Mouse (Mus musculus): ENCODE results near the gene Auts2.

Auts2 gene

DNA sequence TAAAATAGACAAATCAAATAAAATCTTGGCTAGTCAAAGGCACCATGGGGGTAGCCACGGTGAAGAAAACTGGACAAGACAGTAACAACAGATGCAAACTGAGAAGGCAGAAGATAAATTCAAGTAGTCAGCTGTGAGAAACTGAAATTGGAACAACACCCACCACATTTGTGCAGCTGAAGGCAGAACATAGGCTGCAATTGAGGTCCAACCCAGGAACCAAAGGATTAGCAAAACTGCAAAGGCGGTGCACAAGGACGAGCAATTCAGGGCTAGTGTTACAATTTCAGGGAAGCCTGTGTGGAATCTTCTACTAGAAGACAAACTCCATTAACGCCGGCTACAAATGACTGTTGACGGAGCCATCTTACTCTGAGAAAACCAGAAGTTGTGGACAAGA, 550.9 kb downstream of the Auts2 start:
- DNase-seq (ENCODE audit: low spot score), result no peak

DNA sequence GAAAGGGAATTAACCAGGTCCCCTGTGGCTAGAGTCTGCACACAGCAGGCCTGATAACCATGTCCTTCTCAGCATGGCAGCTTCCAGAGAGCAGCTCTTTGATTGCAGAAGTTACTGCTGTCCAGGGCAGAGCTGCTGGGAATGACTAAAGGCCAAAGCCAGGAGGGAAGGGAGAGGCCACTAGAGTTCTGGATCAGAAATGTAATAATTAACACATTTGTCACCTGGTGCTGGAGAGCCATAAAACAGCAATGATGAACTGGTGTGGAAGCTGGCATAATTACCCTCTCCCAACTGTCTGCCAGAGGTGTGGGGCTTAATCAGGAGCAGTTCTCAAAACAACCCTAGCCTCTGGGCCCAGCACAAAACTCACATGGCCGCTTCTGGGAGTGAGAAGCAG, 552.6 kb downstream of the Auts2 start:
- DNase-seq (ENCODE audit: low spot score), result no peak

DNA sequence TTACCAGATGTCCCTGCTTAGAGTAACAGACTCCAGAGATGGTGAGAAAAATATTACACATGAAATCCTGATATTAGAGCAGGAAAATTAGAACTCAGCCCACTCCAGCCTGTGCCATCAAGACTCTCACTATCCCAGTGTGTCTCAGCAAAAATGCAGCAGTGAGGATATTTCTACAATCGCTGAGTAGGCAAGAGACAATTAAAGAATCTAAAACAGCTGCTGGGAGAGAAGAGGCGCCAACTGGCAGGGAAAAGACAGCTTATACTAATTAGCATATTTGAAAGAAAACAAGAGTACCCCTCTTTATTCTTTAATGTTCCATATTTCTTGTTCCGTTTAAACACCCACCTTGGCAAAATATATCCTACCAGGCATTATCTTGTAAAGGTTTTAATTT, 561.7 kb downstream of the Auts2 start:
- DNase-seq (ENCODE audit: low spot score), result no peak

DNA sequence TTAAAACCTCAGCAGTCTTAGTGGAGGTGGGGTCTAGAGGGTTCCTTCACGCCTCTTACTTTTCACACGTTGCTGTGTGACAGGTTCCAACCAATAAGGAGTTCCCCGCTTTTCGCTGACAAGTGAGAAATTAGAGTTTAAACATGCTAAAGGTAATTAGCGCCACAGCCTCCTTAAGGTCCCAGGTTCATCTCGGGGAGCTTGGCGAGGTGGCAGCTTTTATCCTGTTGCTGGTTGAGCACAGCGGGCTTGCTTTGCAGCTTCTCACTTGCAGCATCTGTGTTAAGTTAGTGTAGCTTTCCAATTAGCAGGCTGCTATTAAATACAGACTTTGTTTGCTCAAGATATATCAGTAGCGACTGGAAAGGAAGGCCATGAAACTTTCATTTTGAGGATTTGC, 564.2 kb downstream of the Auts2 start:
- DNase-seq (ENCODE audit: low spot score), result no peak

DNA sequence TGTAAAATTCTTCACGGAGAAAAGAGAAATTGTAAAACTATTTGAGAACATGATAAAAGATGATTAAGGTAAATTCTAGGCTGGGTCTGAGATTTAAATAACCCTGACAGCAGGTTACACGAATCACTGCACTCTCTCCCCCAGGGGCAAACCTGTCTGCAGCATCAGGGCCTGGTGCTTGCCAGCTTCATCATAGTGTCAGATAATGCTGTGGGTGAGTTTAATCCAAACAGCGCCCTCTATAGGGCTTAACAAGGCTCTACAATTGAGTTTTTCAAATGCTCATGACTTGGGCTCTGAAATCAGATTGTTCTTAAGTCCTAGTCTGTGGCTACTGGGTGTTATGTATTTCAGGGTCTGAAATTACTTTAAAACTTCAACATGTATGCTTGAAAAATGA, 565.6 kb downstream of the Auts2 start:
- no peak for DNase-seq (ENCODE audit: low spot score)

DNA sequence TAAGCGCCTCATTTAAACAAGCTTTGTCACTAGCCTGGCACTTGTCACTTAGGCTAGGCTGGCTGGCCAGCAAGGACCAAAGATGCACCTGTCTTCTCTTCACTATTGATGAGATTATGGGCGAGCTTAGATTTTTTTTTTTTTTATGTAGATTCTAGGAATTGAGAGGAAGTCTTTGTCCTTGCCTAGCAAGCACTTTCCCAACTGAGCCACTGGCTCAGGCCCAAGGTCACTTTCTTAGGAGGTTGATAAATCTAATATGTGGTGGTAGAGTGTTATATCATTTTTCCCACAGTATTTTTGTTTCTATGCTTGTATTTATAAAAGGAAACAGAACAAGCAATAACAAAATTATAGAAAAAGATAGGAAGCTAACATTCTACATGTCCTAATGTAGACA, 571.2 kb downstream of the Auts2 start:
- DNase-seq (ENCODE audit: low spot score), result no peak

DNA sequence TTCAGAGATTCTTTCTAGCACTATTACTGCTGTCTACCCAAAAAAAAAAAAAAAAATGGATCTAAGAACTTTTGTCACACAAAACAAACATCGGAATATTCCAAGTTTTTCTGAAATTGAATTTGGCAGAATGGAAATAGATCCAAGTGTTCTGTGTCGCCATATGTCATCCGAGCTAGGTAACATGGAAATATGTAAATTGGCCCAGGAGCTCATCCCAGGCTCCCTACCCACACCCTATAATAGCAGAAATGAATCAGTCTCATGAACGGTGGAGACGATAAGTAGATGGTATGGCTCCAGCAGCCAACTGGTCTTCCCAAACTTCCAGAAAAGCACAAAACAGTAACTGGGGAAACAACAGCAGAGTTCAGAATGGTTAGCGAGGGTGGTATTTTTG, 577.6 kb downstream of the Auts2 start:
- DNase-seq (ENCODE audit: low spot score), result no peak

DNA sequence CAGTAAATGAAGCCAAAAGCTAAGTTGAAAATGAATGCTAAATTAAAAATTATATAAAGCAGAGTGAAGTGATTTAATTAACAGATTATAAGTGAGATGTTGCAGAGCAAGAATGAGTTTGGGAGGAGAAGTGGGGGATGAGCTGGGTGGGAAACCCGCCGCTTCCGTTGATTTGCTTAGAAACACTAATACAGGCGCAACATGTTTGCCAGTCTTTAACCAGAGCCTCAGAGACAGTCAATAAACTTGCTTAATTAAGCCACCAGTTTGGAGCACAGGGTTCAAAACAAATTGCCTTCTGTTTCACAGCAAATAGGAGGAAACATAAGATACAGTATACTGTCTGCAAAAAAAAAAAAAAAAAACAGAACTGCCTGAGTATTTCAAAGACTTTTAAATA, 579.6 kb downstream of the Auts2 start:
- DNase-seq (ENCODE audit: low spot score), result no peak

DNA sequence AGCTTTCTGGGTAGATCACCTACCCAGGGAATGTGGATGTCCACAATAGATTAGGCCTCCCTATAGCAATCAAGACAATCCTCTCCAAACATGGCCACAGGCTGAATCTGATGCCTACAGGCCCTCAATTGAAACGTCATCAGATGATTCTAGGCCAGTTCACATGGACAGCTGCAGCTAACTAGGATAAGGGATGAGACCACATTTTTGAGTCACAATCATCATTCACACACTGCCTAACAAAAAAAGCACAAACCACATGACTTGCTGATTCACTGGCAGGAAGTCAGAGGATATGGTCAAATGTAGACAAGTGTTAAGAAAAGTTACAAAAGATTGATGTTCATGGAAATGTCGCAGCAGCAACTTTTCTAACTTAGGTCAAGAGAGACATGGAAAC, 581.3 kb downstream of the Auts2 start:
- DNase-seq (ENCODE audit: low spot score), result no peak

DNA sequence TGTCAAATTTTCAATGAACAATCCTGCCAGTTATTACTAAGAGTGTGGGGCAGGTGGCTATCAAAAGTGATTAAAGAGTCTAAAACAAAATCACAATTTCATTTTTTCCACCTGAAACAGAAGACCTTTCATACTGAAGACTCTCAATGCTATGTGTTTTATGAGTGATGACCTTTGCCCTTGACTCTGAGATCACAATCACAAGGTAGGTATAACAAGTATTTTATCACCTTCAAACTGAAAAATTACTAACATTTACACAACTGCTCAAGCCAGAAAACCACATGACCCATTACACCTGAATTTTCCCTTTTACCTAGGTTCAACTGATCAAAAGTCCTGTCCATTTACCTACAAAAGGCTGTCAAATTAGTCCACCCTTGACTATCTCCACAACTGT, 582.7 kb downstream of the Auts2 start:
- no peak for DNase-seq (ENCODE audit: low spot score)

DNA sequence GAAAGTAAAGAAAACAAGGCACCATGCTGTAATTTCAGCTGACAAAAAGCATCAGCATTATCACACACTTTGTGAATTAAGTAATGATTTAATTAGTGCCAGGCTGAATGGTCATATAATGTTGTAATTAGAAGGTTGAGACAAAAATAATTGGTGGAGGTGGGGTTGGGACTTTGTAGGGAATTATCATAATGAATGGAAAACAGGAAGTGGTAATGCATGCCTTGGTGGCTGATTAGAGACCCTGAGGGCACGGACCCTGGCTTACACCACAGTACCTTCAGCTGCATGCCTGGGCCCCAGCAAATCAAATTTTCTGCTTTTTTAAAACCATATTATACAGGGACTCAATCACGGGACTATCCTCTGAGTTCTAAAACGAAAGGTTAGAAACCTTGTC, 586.1 kb downstream of the Auts2 start:
- DNase-seq (ENCODE audit: low spot score), result no peak

DNA sequence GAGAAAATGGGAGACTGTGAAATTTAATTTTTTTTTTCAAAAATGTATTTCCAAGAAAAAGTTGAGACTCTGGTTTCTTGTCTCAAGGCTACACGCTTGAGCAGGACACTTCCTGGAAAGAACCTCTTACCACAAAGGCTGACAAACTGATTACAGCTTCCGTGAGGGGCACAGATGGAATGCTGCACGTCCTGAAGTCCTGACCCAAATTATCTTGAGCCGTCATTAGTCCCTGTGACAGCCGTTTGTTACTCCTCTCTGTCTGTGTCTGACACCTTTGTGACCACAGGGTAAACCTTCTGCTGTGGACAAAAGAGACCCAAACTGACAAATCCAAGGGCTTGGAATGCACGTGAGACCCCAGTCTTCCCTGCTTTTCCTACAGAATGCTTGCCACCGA, 587.1 kb downstream of the Auts2 start:
- no peak for DNase-seq (ENCODE audit: low spot score)

DNA sequence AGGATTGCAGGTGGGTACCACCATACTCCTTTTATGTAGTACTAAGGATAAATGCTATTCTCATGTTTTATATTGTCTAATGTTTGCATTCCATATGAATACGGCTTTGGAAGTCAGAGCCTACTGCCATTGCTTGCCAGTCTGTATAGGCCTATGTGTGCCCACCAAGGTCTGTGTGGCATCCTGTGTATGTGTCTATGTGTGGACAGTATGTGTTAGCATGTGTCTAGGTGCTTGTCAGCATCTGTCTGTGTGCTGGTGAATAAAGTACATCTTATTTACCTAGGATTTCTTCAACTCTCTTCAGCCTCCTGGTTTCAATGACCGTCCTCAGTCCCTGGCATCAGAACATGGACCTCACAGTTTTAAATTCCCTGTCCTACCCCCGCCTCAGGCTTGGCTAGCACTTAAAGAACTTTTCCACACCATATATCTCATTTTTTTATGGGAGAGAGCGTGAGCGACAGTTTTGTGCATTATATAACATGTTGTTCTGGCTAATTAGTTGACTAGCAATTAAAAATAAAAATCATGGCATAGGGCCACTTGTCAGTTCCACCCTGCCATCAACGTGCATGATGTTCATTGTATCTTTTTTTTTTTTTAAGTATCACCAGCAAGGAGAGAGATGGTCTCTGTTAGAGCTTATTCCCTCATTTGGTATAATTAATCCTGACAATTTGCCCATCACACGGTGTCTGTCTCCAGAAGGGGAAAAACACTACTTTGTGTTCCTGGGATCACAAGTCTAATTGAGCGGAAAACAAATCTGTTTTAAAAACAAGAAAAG, 587.7 kb downstream of the Auts2 start:
- no peak for DNase-seq (ENCODE audit: low spot score)

DNA sequence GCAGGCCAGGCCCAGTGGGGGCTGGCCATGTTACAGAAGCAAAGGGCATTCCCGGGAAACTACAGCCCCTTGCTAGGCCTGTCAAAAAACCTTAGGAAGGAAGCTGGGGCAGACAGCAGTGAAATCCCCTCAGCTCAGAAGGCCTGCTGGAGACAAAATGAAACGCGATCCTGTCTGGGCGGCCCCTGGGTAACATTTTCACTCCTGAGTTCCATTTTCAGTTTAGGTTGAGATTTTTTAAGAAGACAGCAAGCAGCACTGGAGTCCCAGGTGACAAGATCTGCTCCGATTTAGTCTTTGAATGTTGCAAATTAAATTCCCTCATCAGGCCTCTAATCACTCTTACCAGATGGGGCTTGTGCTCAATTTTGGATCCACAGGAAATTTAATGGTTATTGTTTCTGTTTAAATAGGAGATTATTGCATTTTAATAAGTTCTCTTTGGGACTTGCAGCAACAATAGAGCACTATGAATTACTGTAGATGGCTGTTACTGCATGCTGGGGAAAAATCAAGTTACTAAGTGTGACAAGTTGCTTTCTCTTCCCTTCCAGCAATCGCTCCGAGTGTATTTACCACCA, 594.5 kb downstream of the Auts2 start:
- no peak for DNase-seq (ENCODE audit: low spot score)

DNA sequence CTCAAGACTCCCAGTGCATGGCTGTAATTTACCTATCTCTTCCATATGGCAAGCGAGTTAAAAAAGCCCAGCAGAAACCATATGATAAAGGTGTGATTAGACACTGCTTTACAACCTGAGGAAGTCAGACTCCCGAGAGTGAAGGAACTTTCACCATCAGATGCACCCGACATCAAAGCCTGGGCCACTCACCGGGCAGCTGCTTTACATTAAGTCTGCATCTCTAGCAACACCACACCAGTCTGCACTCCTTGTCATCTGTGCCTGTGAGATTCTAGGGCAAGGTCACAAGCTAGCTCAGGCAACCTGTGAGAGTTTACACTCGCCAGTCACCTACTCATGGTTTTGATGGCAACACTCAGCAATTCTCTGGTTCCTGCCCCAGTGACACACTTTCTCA, 596.3 kb downstream of the Auts2 start:
- no peak for DNase-seq (ENCODE audit: low spot score)

DNA sequence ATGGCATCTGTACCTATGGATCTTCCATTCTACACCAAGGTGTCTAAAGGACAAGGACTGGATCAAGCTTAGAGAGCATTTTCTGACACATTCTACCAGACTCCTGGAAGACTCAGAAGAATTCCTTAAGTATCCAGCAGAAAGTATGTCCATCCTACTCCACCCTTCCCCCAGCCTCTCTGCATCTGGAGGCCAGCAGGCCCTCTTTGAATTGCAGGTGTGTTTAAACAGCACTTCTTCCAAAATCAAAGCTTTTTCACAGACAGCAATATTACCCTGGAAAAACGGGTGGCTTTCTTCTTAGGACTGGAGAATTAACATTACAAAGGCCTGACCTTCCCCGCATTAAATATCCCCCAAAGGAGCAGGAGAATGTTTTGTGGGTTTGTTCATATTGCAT, 598.4 kb downstream of the Auts2 start:
- no peak for DNase-seq (ENCODE audit: low spot score)

DNA sequence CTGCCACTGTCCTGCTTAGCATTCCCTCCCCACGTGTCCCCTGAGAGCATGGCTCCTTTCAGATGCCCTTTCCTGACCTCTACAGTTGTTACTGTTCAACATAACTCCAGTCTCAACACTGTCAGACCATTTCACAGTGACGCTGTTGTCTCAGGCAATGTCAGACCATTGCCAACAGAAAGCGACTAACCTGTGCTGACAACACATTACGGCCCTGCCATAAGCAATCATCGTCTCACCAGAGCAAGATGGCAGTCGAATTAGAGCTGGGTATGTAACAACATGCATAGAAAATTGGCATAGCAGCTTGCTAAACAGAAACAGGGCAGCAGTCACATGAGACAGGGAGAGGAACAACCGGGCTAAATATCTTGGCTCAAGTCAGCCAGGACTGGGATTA, 614.4 kb downstream of the Auts2 start:
- no peak for DNase-seq (ENCODE audit: low spot score)

DNA sequence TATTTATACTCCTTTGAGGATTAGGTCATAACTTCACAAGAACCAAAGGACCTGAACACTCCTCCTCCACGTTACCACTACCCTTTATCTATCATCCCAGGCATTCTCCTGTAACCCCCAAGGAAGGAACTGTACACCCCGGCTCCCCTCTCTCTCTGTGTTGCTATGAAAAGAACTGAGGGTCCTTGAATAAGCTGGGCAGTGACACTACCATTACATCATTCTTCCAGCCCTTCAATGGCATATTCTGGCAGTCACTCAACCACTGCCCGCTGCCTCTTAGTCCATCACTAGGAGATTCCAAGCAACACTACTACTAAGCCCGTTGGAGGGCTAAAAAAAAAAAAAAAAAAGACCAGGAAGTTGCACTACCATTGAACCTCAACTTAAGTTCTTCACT, 620.4 kb downstream of the Auts2 start:
- no peak for DNase-seq (ENCODE audit: low spot score)

DNA sequence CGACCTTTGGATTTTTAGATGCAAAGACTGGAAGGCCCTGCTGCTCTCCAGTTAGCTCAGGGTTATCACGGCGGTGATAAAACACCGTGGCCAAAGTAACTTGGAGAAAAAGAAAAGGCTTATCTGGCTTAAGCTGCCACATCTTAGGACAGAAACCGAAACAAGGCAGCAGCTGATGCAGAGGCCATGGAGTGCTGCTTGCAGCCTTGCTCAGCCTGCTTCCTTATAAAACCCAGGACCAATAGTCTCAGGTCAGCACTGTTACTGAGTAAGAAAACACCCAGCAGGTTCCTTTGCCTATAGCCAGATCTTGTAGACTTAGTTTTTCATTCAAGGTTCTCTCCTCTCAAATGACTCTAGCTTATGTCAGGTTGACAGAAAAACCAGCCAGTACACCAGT, 621.0 kb downstream of the Auts2 start:
- no peak for DNase-seq (ENCODE audit: low spot score)

DNA sequence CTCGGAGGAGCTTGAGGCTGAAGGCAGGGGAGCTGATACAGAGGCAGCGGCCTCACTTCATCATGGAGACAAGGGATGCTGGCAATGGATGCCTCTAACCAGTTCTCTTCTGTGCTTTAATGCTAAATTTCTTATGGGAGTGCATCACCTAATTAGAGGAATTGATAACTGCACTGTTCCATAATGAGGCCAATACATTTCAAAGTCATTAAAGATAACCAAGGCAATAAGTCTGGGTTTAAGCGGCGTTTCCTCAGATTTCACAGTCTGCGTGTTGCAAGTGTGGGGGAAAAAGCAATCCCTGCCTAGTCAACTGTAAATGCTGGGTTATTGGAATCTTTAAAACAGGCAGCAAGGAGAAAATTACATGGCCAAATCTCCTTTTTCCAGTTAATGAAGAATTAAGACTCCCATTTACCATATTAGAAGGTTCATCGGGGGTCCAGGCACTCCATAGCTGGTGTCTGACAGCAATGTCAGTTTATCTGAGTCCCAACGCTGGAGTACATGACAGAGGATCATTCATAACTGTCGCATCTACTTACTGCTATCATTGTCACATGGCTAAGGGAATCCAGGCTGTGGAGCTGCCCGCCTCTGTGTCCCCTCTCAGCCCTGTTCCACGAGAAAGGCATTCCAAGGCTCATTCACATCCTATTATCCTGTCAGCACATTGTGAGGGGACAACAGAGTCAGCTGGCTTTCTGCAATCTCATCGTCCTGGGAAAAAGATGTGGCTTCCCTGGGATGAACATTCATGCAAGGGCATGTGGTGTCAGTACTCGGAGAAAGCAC, 623.0 kb downstream of the Auts2 start:
- DNase-seq (ENCODE audit: low spot score), result no peak

DNA sequence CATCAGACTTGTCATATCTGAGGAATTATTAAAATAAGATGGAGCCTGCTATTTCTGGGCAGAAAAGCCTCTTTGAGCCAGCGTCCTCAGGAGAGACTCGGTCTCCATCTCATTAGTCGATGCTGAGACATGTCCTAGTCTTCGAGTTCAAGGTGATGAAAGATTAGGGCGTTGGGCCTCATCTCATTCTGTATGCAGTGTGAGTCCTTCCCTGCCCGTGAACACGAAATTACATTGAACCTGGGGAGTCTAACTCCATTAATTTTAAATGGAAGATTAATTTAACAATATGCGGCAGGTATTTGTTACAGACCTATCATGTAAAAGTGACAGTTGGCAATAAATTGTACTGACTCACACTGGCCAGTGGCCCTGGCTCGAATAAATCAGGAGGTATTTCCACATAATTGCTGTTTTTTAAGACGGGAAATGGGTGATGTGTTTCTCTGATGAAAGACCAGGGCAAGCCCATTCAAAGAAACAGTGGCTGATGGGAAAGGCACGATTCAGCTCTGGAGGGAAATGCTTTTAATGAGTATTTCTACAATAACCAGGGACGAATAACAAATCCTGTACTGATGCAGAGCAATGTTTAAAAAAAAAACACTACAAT, 626.2 kb downstream of the Auts2 start:
- DNase-seq (ENCODE audit: low spot score), result no peak

DNA sequence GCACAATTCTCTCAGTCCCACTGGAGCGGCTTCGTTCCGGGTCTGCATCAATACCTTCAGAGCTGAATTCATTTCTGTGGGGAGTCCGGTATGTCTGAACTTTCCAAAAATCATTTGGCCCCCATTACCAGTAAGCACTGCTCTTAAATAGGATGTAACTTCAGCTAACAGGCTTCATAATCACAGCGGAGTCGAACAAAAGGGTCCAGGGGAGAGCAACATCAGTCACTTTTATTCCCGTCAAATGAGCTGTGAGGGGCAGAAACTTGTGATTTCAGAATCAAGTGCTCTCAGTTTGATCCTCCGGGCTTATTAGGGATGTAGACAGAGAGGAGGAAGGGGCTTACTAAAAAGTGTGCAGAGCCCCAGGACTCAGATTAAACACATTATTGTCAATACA, 629.6 kb downstream of the Auts2 start:
- no peak for DNase-seq (ENCODE audit: low spot score)

DNA sequence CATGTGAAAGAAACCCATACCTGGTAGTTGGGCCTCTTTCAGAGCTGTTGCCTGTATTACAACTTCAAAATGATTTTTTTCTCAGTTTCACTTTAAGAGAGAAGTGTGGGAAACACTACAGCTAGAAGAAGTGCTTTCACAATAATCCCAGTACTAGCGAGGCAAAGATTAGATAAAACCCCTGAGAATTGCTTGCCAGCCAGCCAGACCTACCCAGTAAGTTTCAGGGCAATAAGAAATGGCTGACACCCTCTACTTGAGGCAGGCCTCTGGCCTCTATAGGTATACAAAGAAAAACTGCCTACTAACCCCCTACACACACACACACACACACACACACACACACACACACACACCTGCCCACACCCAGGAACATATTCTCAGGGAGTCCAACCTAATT, 630.2 kb downstream of the Auts2 start:
- no peak for DNase-seq (ENCODE audit: low spot score)

All from urinary bladder, postnatal 14 days (tissue).